Mouse (Mus musculus) ES-E14 (cell line): ENCODE measurements around the gene 1700109H08Rik.

Experiments
- CHD2 ChIP-seq: IDR thresholded peaks from 2 replicates; pipeline ENCODE4 v1.6.1; 2014; ENCODE audit warnings: mild to moderate bottlenecking, low read depth, low read length, inconsistent platforms
- MAFK ChIP-seq: IDR thresholded peaks from 2 replicates; pipeline ENCODE4 v1.6.1; 2014; ENCODE audit warnings: mild to moderate bottlenecking, low read depth, low read length, inconsistent platforms; ENCODE audit not compliant: insufficient read depth
- ZC3H11A ChIP-seq: IDR thresholded peaks from 2 replicates; pipeline ENCODE4 v1.6.1; 2012; ENCODE audit warnings: low read depth, mild to moderate bottlenecking, inconsistent platforms, low read length, borderline replicate concordance

GRCm38 (mm10) chr5:3607114-3607513, 35.7 kb downstream of the 1700109H08Rik start:
- TF ChIP-seq CHD2 (no peak), MAFK (no peak), ZC3H11A (no peak)
